Mouse (Mus musculus): ENCODE measurements around the gene Fcer1g.

Fcer1g gene

GRCm38 (mm10) chr1:171187851-171188700, 46.1 kb downstream of the Fcer1g start:
- in situ Hi-C loops (cut with MboI, MseI) = no loop called here

DNA sequence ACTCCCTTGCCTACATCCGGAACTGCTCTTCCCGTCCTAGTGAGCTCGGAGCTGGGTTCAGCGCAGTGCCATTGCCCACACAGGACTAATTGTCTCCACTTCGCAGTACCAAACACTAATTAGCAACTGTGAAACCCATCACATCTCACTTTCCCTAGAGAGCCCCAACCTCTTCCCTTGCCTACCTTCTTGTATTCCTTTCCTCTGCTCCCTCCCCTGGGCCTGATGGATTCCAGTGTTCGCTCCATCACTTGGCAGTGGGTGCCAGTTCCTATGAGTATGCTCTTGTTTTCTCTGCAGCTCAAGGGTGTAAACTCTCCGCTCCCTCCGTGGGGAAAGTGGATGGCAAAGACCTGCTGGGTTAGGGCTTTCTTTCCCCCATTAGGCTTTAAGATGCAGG, 48.5 kb downstream of the Fcer1g start:
- in situ Hi-C loops (cut with MboI, MseI) = no loop called here

DNA sequence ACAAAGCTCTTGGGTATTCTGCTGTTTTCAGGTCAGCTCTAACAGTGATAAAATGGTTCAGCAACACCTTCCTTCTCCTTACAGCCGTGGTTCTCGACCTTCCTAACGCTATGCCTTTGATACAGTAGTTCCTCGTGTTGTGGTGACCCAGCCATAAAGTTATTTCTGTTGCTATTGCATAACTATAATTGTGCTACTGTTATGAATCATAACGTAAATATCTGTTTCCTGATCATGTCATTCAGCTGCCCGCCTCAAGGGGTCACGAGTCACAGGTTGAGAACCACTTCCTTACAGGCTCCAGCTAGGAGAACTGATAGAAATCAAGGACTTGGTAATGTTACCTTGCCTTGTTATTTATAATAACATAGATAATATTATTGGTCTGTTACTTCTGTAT, 49.9 kb downstream of the Fcer1g start:
- in situ Hi-C loops (cut with MboI, MseI) = no loop called here

DNA sequence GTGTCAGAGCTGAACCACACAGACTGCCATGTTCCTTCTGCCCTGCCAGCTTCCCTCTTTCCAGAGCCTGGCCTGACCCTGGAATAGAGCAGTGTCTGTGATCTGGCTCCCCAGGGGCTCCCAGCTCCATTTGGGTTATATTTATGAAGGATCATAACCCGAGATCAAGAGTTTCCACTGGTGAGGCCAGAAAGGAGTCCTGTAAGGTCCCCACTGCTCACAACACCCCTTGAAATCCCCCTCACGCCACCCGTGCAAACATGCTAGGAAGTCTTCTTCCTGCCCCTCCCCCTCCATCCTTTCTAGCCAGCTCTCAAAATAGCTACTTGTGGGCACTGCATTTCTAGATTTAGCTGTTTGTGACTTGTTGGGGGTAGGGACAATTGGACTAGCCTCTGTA, 50.5 kb downstream of the Fcer1g start:
- in situ Hi-C loops (cut with MboI, MseI) = no loop called here

- in situ Hi-C loops (cut with MboI, MseI) = no loop called here
Measured at GRCm38 (mm10) chr1:171183025-171183424, 51.1 kb downstream of the Fcer1g start.

Data from T-helper 1 cell (primary cell).